9 mouse cellular contexts compared by ENCODE assay signal in genomic region chr4:143258517-143258916, GRCm38 (mm10). TPM values are rescaled to one million over a fixed set of nuclear protein-coding genes. Genes with fewer than 3 reads are reported as not detected.
DNase-seq lines count a peak whose midpoint lies in the region; ATAC-seq and TF ChIP-seq lines count a peak whose summit lies in the region.
"Had no signal": no experiment of that assay in that cellular context is flagged by ENCODE, and none has a peak within 500 bp of the region (broad histone marks: within the 10 kb centered on the region; RNA-seq: fewer than 3 reads in every experiment).

No protein-coding gene starts in this region.

- no peak overlapping the region for H3K4me3 ChIP-seq in forebrain, embryonic 14.5 days (ENCODE audit: low read depth, low read length)
- H3K4me3 ChIP-seq in hindbrain, embryonic 14.5 days (replicated peaks; ENCODE audit: low read length) = no peak overlapping the region
- peak overlapping the region; percentile 22; the same call in 1 of the 2 replicates for H3K4me3 ChIP-seq in limb, embryonic 15.5 days
- H3K4me3 ChIP-seq in midbrain, embryonic 14.5 days (replicated peaks; ENCODE audit: low read depth, low read length) = no peak overlapping the region
- H3K4me3 ChIP-seq in stomach, postnatal 0 days (ENCODE audit: low read depth, low read length) = no peak overlapping the region

- no peaks in the 10 kb centered on the region for H3K36me3 ChIP-seq in forebrain, embryonic 14.5 days (ENCODE audit: control insufficient read depth, insufficient read depth, low read length)
- H3K36me3 ChIP-seq in hindbrain, embryonic 14.5 days (replicated peaks; ENCODE audit: control insufficient read depth, insufficient read depth) = no peaks in the 10 kb centered on the region
- H3K36me3 ChIP-seq in limb, embryonic 15.5 days = no peaks in the 10 kb centered on the region
- no peaks in the 10 kb centered on the region for H3K36me3 ChIP-seq in midbrain, embryonic 14.5 days (ENCODE audit: control insufficient read depth, insufficient read depth, low read length)
- H3K36me3 ChIP-seq in stomach, postnatal 0 days (ENCODE audit: control insufficient read depth, insufficient read depth, low read length) = no peaks in the 10 kb centered on the region
- H3K36me3 ChIP-seq: G1E had no signal

- no peaks in the 10 kb centered on the region for H3K4me1 ChIP-seq in forebrain, embryonic 14.5 days (ENCODE audit: control insufficient read depth, insufficient read depth, low read length)
- peaks cover 4% of the 10 kb centered on the region; the same call in 1 of the 2 replicates for H3K4me1 ChIP-seq in hindbrain, embryonic 14.5 days (replicated peaks; ENCODE audit: control insufficient read depth, insufficient read depth, low read length)
- peaks cover 6% of the 10 kb centered on the region for H3K4me1 ChIP-seq in limb, embryonic 15.5 days
- no peaks in the 10 kb centered on the region for H3K4me1 ChIP-seq in midbrain, embryonic 14.5 days (ENCODE audit: control insufficient read depth, insufficient read depth, low read length)
- H3K4me1 ChIP-seq in stomach, postnatal 0 days (replicated peaks; ENCODE audit: control insufficient read depth, insufficient read depth) = no peaks in the 10 kb centered on the region

- H3K9me3 ChIP-seq in forebrain, embryonic 14.5 days (replicated peaks; ENCODE audit: control insufficient read depth, low read length) = no peaks in the 10 kb centered on the region
- H3K9me3 ChIP-seq in hindbrain, embryonic 14.5 days (ENCODE audit: control insufficient read depth, low read length) = no peaks in the 10 kb centered on the region
- no peaks in the 10 kb centered on the region for H3K9me3 ChIP-seq in limb, embryonic 15.5 days
- H3K9me3 ChIP-seq in midbrain, embryonic 14.5 days (ENCODE audit: control insufficient read depth, low read length) = no peaks in the 10 kb centered on the region
- no peaks in the 10 kb centered on the region for H3K9me3 ChIP-seq in stomach, postnatal 0 days (ENCODE audit: control insufficient read depth, low read length)

- H3K9ac ChIP-seq in forebrain, embryonic 14.5 days (ENCODE audit: low read length) = no peak overlapping the region
- no peak overlapping the region for H3K9ac ChIP-seq in hindbrain, embryonic 14.5 days
- H3K9ac ChIP-seq in limb, embryonic 15.5 days = no peak overlapping the region
- H3K9ac ChIP-seq in midbrain, embryonic 14.5 days (replicated peaks; ENCODE audit: low read length) = no peak overlapping the region
- H3K9ac ChIP-seq in stomach, postnatal 0 days (ENCODE audit: low read length) = no peak overlapping the region

- peak; percentile 81 for TF ChIP-seq CTCF in stomach, postnatal 0 days (IDR thresholded peaks at IDR 0.05; ENCODE audit: low read depth)

- no peak for TF ChIP-seq EP300 in stomach, postnatal 0 days (optimal IDR thresholded peaks at IDR 0.05)

- H3K27me3 ChIP-seq in forebrain, embryonic 14.5 days (replicated peaks; ENCODE audit: control insufficient read depth, insufficient read depth, low read length) = no peaks in the 10 kb centered on the region
- no peaks in the 10 kb centered on the region for H3K27me3 ChIP-seq in hindbrain, embryonic 14.5 days (ENCODE audit: control insufficient read depth, insufficient read depth, low read length)
- no peaks in the 10 kb centered on the region for H3K27me3 ChIP-seq in limb, embryonic 15.5 days
- no peaks in the 10 kb centered on the region for H3K27me3 ChIP-seq in midbrain, embryonic 14.5 days (ENCODE audit: control insufficient read depth, insufficient read depth, low read length)
- H3K27me3 ChIP-seq in stomach, postnatal 0 days (ENCODE audit: control insufficient read depth, insufficient read depth, low read length) = no peaks in the 10 kb centered on the region

- no peak overlapping the region for H3K27ac ChIP-seq in forebrain, embryonic 14.5 days (ENCODE audit: low read depth, low read length)
- no peak overlapping the region for H3K27ac ChIP-seq in hindbrain, embryonic 14.5 days
- no peak overlapping the region for H3K27ac ChIP-seq in limb, embryonic 15.5 days
- no peak overlapping the region for H3K27ac ChIP-seq in midbrain, embryonic 14.5 days (replicated peaks; ENCODE audit: low read depth, low read length)
- H3K27ac ChIP-seq in stomach, postnatal 0 days (replicated peaks) = no peak overlapping the region

- WGBS in forebrain, embryonic 14.5 days = 41% methylated on average over 19 of the region's 19 CpGs
- 37% methylated on average over 19 of the region's 19 CpGs for WGBS in hindbrain, embryonic 14.5 days
- WGBS in limb, embryonic 15.5 days = 36% methylated on average over 19 of the region's 19 CpGs
- 41% methylated on average over 19 of the region's 19 CpGs for WGBS in midbrain, embryonic 14.5 days
- WGBS in stomach, postnatal 0 days = 32% methylated on average over 19 of the region's 19 CpGs

- DNase-seq in cerebellum, adult 18-20 months = peak; percentile 23 to 39
- peak; percentile 86 for DNase-seq in adrenal gland, postnatal 14 days
- DNase-seq in forebrain, embryonic 14.5 days (ENCODE audit: low spot score) = peak; percentile 44
- DNase-seq in hindbrain, embryonic 14.5 days (ENCODE audit: low spot score) = no peak
- DNase-seq in midbrain, embryonic 14.5 days = peak; percentile 57
- DNase-seq in stomach, postnatal 0 days (ENCODE audit: low spot score) = peak; percentile 72

- no peak for ATAC-seq in cerebellum, adult (ENCODE audit: insufficient number of reproducible peaks, low FRiP score, low TSS enrichment)
- peak; percentile 55 for ATAC-seq in forebrain, embryonic 14.5 days
- no peak for ATAC-seq in hindbrain, embryonic 14.5 days (ENCODE audit: low FRiP score)
- no peak for ATAC-seq in limb, embryonic 15.5 days (ENCODE audit: insufficient number of reproducible peaks, low FRiP score, low TSS enrichment, low read depth)
- ATAC-seq in midbrain, embryonic 14.5 days (ENCODE audit: low FRiP score, low TSS enrichment) = no peak; the same call in 1 of the 2 replicates
- peak; percentile 42; the same call in 1 of the 2 replicates for ATAC-seq in stomach, postnatal 0 days (ENCODE audit: low FRiP score, low TSS enrichment)

- H3K4me2 ChIP-seq in forebrain, embryonic 14.5 days (ENCODE audit: low read length) = peak overlapping the region; percentile 29; the same call in 1 of the 2 replicates
- peak overlapping the region; percentile 33 for H3K4me2 ChIP-seq in hindbrain, embryonic 14.5 days (replicated peaks)
- peak overlapping the region; percentile 44 for H3K4me2 ChIP-seq in limb, embryonic 15.5 days
- H3K4me2 ChIP-seq in midbrain, embryonic 14.5 days (ENCODE audit: low read length) = peak overlapping the region; percentile 22; the same call in 1 of the 2 replicates
- peak overlapping the region; percentile 33; the same call in 1 of the 2 replicates for H3K4me2 ChIP-seq in stomach, postnatal 0 days (replicated peaks; ENCODE audit: low read depth)

RNA-seq across cellular contexts. Expression of gene Pdpn, which starts 40.8 kb away (rescaled TPM):
- 5.9 and 8.4 TPM in 2 replicates for total RNA-seq in adrenal gland, postnatal 14 days (2021)
- polyA plus RNA-seq in forebrain, embryonic 14.5 days (2014; fragmentation: Nextera tagmentation; extraction: Ambion mirVana) = 65.5 and 70.1 TPM in 2 replicates
- 56.6 and 59.6 TPM in 2 replicates for polyA plus RNA-seq in hindbrain, embryonic 14.5 days (2014; fragmentation: Nextera tagmentation; extraction: Ambion mirVana)
- polyA plus RNA-seq in limb, embryonic 15.5 days (2015; fragmentation: Nextera tagmentation; extraction: Ambion mirVana) = 64.0 and 70.4 TPM in 2 replicates
- polyA plus RNA-seq in midbrain, embryonic 14.5 days (2014; fragmentation: Nextera tagmentation; extraction: Ambion mirVana) = 41.4 and 61.2 TPM in 2 replicates
- polyA plus RNA-seq in stomach, postnatal 0 days (2015; fragmentation: Nextera tagmentation; extraction: Ambion mirVana) = 27.5 and 36.0 TPM in 2 replicates
- polyA plus RNA-seq: G1E had no signal

RNA-seq across cellular contexts. Expression of gene Prdm2, which starts 45.7 kb away (rescaled TPM):
- total RNA-seq in adrenal gland, postnatal 14 days (2021) = 25.8 and 27.6 TPM in 2 replicates
- 13.1 and 16.7 TPM in 2 replicates for polyA plus RNA-seq in forebrain, embryonic 14.5 days (2014; fragmentation: Nextera tagmentation; extraction: Ambion mirVana)
- polyA plus RNA-seq in hindbrain, embryonic 14.5 days (2014; fragmentation: Nextera tagmentation; extraction: Ambion mirVana) = 15.3 and 16.1 TPM in 2 replicates
- 14.9 and 16.1 TPM in 2 replicates for polyA plus RNA-seq in limb, embryonic 15.5 days (2015; fragmentation: Nextera tagmentation; extraction: Ambion mirVana)
- polyA plus RNA-seq in midbrain, embryonic 14.5 days (2014; fragmentation: Nextera tagmentation; extraction: Ambion mirVana) = 15.0 and 22.0 TPM in 2 replicates
- polyA plus RNA-seq in stomach, postnatal 0 days (2015; fragmentation: Nextera tagmentation; extraction: Ambion mirVana) = 4.7 and 5.0 TPM in 2 replicates

Comparison
In these comparisons a context has a peak if more than half of its experiments do, and no peak if none do; other contexts are left out.
1. ATAC-seq: peak in forebrain, embryonic 14.5 days (single experiment) and stomach, postnatal 0 days (single experiment); none in cerebellum, adult (single experiment), hindbrain, embryonic 14.5 days (single experiment), limb, embryonic 15.5 days (single experiment) and midbrain, embryonic 14.5 days (single experiment).
2. Peak in every context shown above with its lines, with median percentiles within 50 percentile points of each other: H3K4me2 ChIP-seq.